Mouse (Mus musculus) ZHBTc4 (cell line): Measurements from ENCODE around the gene Ska2.

ENCODE experiments used
- DNase-seq: peaks from one replicate; pipeline ENCODE4 v3.0.0-alpha.2; 2011; ENCODE audit warnings: low read depth, low spot score

The Ska2 gene

GRCm38 (mm10) chr11:87163751-87164150 is 54.7 kb downstream of the Ska2 start:
- DNase-seq = no peak

GRCm38 (mm10) chr11:87173625-87174024 is 64.6 kb downstream of the Ska2 start:
- DNase-seq = no peak
